Mouse (Mus musculus) lung, postnatal 4 days (tissue): ENCODE data around the gene Rab22a.
"Not testable (repeated sequence)": the region's sequence is repeated elsewhere in the genome, so short reads cannot be mapped to it uniquely, and the experiment has no call there.

Source experiments
- DNase-seq, 2 experiments: peaks; one replicate each; pipeline ENCODE4 v3.0.0; 2021

The Rab22a gene

DNA sequence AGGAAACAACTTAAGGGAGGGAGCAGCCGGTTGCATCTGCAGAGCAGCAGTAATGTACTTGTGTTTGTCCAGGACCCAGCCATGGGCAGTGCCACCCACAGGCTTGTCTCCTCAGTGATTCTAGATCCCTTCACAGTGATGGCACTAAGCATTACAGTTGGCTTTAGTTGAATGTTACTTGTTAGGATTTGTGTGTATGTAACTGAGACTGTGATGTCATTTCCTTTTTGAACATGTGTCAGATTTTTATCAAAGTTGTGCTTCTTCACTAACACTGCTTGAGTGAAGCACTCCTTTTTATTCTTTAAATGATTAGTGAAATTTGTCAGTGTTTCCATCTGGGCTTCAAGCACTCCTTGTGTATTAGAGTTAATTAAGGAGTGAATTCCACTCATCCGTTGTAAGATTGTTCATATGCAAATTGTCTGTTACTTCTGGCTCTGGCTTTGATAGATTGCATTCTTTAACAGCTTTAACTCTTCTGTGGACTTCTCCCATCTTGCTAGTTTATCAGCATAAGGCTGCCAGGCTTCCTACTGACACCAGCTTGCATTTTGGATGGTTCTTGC is 12.9 kb downstream of the Rab22a start:
- DNase-seq, result no peak

GRCm38 (mm10) chr2:173673469-173673868 is 13.9 kb downstream of the Rab22a start:
- no peak for DNase-seq

- DNase-seq, result no peak
Measured at GRCm38 (mm10) chr2:173678593-173678992, 19.0 kb downstream of the Rab22a start.

DNA sequence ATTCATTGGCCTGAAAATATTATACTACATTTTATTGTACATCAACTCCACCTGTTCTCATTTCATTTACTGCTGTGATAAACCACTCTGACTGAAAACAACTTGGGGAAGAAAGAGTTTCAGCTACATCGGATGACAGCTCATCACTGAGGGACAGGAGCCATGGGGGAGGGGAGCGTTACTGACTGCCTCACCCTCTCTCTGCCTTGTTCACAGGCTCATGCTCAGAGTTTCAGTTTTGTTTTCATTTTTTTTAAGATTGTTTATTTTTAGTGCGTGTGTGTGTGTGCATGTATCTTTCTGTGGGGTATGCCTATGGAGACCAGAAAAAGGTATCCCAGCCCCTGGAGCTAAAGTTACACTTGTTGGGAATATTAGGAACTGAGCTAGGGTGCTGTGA is 19.7 kb downstream of the Rab22a start:
- DNase-seq, result no peak

- DNase-seq, result no peak
Measured at GRCm38 (mm10) chr2:173680153-173680552, 20.6 kb downstream of the Rab22a start.

DNA sequence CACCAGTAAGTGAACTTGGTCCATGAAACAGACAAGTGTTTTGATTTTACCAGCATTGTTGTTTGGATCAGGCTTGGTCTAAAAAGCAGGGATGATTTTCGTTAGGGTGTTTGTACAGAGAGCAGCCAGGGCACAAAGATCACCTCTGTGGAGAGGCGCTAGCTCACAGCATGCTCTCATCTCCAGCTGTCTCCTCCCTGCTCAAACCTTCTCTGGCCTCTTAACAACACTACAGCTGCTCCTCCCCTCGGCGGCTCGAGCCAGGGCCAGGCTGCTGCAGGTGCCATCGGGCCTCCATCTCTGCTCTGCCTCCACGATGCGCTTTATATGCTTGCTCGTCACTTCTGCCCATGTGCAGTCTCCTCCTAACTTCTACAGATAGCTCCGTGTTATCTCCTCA is 23.2 kb downstream of the Rab22a start:
- no peak for DNase-seq

- DNase-seq, result no peak
Measured at GRCm38 (mm10) chr2:173685781-173686361, 26.3 kb downstream of the Rab22a start.

DNA sequence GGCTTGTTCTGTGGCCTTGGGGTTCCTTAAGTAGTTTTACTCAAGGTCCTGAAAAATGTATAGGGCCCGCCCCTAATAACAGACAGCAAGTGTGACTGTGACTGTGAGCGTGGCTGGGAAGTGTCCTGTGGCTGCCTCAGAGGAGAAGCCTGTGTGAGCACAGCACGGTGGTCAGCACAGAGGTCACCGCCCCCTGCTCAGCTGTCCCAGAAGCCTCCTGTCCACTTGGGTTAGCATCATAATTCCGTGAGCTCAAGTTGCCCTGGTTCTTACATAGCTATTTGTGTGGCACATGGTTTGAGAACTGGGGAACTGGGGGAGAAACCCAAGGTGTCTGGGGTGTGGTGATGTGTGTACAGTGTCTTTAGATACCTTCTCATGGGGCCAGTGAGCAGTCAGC is 27.8 kb downstream of the Rab22a start:
- no peak for DNase-seq

GRCm38 (mm10) chr2:173689835-173690234 is 30.3 kb downstream of the Rab22a start:
- no peak for DNase-seq

DNA sequence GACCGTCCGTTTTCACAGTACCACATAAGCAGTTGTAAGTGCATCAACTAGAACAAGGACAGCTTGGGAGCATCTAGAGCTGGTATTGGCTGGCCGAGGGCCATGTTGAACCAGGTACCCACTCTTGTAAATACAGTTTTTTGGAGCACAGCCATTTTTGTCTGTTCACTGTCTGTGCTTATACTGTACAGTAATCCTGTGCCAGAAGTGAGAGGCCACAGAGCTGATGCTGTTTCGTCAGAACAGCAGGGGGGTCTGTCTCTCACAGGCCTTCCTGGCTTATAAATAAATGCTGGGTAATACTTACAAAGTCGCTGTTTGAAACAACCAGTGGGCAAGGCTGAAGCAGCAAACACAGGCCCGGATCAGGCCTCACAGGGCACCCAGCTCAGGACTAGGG is 32.2 kb downstream of the Rab22a start:
- no peak for DNase-seq

GRCm38 (mm10) chr2:173692693-173693092 is 33.1 kb downstream of the Rab22a start:
- DNase-seq, result no peak

DNA sequence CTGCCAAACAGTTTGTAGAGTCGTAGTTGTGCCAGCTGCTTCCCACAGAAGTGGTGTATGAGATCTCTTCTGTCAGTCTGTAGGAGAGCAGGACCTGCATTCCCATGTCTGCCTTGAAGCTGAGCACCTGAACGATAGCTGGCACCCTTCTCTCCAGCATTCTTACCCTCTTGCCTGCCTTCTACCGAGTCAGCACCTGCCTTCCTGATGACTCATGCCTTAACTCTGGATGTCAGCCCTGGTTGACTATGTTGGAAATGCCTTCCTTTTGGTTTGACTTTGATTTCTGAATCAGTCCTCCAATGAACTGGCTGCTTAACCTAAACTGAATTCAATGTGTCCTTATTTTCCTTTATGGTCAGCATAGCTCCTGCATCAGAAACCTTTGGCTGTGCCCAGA is 39.3 kb downstream of the Rab22a start:
- no peak for DNase-seq

DNA sequence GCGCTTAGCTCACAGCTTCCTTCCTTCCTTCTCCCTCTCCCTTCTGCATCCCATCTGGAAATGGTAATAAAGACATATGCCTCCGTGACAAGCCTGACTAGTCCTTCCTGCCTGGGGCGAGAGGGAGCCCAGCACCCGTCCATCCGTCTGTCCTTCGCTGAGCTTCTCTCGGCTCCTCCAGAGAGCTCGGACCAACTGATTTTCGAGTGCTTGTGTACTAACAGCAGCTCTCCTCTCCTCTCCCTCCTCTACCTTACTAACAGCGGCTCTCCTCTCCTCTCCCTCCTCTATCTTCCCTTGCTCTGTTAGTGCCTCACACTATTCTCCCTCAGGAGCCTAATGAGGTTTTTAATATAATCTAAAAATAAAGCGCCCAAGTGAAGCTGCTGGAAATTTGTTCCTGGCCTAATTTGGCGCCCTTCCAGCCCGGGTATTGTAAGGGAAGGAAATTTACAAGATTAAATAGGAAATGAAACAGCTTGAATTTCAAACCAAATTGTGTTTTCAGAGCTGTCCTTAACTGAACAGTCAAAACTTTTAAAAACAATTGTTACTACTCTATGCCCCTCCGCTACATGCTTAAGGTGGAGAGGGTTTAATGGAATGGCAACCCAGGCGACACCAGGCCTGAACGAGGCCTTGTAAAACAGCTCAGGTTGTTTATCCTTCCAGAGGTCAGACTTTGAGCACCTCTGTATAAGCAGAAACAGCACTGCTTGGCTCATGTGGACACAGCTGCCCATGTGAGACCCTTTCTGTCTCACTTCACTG is 42.7 kb downstream of the Rab22a start:
- no peak for DNase-seq

- DNase-seq, result no peak
Measured at GRCm38 (mm10) chr2:173702867-173703237, 43.3 kb downstream of the Rab22a start.

DNA sequence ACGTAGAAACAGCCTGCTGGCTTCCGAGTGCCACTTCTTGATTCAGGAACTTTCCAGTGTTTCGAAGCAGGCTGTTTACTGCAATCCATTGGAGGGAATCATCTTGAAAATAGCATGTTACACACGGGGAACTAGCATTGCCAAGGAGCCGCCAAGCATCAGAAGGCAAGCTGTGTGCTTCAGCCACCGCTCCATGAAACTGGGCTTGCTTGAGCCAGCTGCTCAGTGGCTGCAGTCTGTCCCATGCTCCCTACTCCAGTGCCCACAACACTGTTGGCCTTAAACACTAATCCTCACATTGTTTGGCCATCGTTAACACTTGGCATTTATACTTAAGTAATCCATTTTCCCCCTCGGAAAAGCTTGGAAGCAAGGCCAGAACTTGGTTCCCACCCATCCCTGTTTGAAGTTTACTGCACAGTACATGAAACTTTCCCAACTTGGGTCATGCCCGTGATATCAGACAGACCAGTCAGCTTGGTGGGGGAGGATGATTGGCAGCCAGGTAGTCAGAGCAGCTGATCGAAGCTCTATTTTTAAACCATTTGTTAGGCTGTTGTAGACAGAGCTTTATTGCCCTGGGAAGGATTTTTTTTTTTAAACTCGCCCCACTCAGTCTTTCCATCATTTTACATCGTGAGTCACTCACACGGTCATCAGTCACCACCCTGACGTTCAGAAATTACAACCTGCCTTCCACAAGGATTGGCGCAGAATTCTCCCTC is 46.4 kb downstream of the Rab22a start:
- no peak for DNase-seq

DNA sequence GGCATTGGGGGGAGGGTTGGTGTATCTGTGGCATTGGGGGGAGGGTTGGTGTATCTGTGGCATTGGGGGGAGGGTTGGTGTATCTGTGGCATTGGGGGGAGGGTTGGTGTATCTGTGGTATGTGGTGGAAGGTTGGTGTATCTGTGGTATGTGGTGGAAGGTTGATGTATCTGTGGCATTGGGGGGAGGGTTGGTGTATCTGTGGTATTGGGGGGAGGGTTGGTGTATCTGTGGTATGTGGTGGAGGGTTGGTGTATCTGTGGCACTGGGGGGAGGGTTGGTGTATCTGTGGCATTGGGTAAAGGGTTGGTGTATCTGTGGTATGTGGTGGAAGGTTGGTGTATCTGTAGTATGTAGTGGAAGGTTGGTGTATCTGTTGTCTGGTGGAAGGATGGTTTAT is 48.1 kb downstream of the Rab22a start:
- DNase-seq, result not testable (repeated sequence)

DNA sequence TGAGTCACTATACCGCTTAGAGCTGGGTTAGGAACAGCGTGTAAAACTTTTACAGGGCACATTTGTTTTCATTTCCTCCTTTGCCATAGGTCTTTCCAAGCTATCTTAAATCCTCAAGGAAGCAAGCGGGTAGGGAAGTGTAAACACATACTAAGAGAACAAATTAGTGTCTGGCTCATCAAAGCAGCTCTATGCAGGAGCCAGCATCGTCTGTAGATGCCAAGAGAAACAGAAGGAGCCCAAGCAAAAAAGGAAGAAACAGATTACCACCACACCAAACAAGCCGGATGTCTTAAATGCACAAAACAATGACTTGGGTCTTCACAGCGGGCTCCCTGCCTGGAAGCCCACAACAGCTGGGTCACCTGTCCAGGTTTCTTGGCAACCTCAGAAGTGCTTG is 50.6 kb downstream of the Rab22a start:
- no peak for DNase-seq

DNA sequence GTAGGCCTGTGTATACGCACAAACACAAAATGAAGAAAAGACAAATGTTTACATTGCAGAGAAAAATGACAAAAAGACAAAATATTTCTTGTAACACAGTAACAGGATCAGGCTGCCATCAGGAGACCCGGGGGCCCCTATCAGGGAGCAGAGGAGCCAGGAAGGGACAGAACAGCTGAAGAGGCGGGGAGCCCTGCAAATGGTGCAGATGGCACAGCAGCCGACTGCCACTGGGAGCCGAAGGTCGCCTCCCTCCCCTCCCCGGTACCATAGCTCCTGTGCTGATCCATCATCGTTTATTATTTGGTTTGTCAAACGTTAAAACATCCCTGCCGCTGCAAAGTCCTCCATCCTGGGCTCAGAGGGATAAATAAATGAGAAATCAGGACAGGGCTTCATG is 53.1 kb downstream of the Rab22a start:
- DNase-seq, result no peak

- DNase-seq, result no peak
Measured at GRCm38 (mm10) chr2:173713241-173713640, 53.7 kb downstream of the Rab22a start.

GRCm38 (mm10) chr2:173714620-173715218 is 55.2 kb downstream of the Rab22a start:
- DNase-seq, result no peak

- no peak for DNase-seq
Measured at GRCm38 (mm10) chr2:173716966-173717365, 57.4 kb downstream of the Rab22a start.

- DNase-seq, result not testable (repeated sequence)
Measured at GRCm38 (mm10) chr2:173719115-173719514, 59.6 kb downstream of the Rab22a start, which contains the start of gene 1700010B08Rik. Gene 1700010B08Rik, plus strand, starts transcription at chr2:173719415.

DNA sequence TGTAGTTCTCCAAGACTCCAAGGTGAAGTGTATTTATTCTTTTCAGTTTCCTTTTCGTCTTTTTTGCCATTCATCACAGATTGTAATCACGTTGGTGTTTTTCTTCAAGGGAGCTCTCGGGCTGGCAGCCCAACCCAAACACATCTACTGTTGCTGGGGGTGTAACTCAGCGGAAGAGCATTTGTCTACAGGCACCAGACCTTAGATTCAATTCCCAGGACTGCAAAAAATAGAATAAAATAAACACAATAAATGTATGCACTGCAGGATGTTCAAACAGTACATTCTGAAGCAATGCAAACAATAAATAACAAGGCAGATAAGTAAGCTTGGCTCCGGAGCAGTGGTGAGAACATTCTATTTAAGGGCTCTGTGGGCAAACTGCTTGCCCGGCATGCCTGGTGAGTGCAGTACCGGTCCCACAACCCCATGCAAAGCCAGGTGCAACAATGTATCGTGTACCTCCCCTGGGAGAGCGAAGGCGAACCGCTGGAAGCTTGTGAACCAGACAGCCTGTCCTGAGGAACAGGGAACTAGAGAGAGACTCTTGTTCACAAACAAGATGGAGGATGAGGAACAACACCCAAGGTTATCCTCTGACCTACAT is 62.8 kb downstream of the Rab22a start:
- no peak for DNase-seq
